Mouse (Mus musculus) brown adipose tissue, adult 24 weeks (tissue): Measurements from ENCODE around the gene Scd2. TPM values are rescaled to one million over a fixed set of nuclear protein-coding genes. Genes with fewer than 3 reads are reported as not detected.
"Not testable (repeated sequence)": the region's sequence is repeated elsewhere in the genome, so short reads cannot be mapped to it uniquely, and the experiment has no call there.

Source experiments
- H3K27ac ChIP-seq: fragments of 200-500 bp; replicated peaks from 2 replicates; pipeline ENCODE4 v1.5.1; 2012; ENCODE audit warnings: low read depth, mild to moderate bottlenecking, low read length
- H3K4me1 ChIP-seq: fragments of 200-500 bp; 2 replicates; pipeline ENCODE4 v1.6.1; 2012; ENCODE audit warnings: low read length, mixed read lengths; ENCODE audit not compliant: control insufficient read depth, insufficient read depth, insufficient read length
- H3K4me3 ChIP-seq: fragments of 200-500 bp; 2 replicates; pipeline ENCODE4 v1.5.1; 2012; ENCODE audit warnings: low read depth, mild to moderate bottlenecking, low read length, moderate library complexity; ENCODE audit not compliant: insufficient read depth
- polyA plus RNA-seq: library from polyadenylated mRNA; stranded (reverse); fragments of >200 nt; gene quantifications from 2 replicates; pipeline ENCODE4 v1.2.4, GENCODE M21; 2012; ENCODE audit not compliant: missing spikeins, insufficient read depth, insufficient read length

Gene Scd2
- polyA plus RNA-seq, 1 experiment, result 247 TPM

GRCm38 (mm10) chr19:44309351-44310154 lies 16.1 kb downstream of the Scd2 start:
- H3K27ac ChIP-seq, result no peak overlapping the region
- no peak overlapping the region for H3K4me3 ChIP-seq
- H3K4me1 ChIP-seq, result no peaks in the 10 kb centered on the region

- not testable (repeated sequence) for H3K27ac ChIP-seq, H3K4me3 ChIP-seq, H3K4me1 ChIP-seq
These were observed 16.7 kb downstream of the Scd2 start for GRCm38 (mm10) chr19:44310155-44310575.

GRCm38 (mm10) chr19:44310814-44311213 lies 17.3 kb downstream of the Scd2 start:
- H3K4me1 ChIP-seq, result no peaks in the 10 kb centered on the region
- H3K27ac ChIP-seq, result no peak overlapping the region

GRCm38 (mm10) chr19:44311306-44312006 lies 18.0 kb downstream of the Scd2 start:
- Histone ChIP-seq H3K4me3 (no peak overlapping the region), H3K27ac (peak overlapping the region; percentile 5; the same call in 1 of the 2 replicates), H3K4me1 (no peaks in the 10 kb centered on the region)

More at GRCm38 (mm10) chr19:44310814-44311213, 17.3 kb downstream of the Scd2 start:
- H3K4me3 ChIP-seq, result no peak overlapping the region

- Histone ChIP-seq H3K27ac (peak overlapping the region; percentile 5; the same call in 1 of the 2 replicates), H3K4me1 (no peaks in the 10 kb centered on the region), H3K4me3 (no peak overlapping the region)
These were observed 18.5 kb downstream of the Scd2 start for GRCm38 (mm10) chr19:44312007-44312360.

GRCm38 (mm10) chr19:44313066-44313465 lies 19.6 kb downstream of the Scd2 start:
- H3K4me3 ChIP-seq, result no peak overlapping the region
- H3K27ac ChIP-seq, result no peak overlapping the region
- H3K4me1 ChIP-seq, result no peaks in the 10 kb centered on the region

GRCm38 (mm10) chr19:44314327-44314759 lies 20.9 kb downstream of the Scd2 start:
- Histone ChIP-seq H3K4me1 (no peaks in the 10 kb centered on the region), H3K4me3 (peak overlapping the region; percentile 47), H3K27ac (peak overlapping the region; percentile 28)

GRCm38 (mm10) chr19:44314871-44315414 lies 21.5 kb downstream of the Scd2 start:
- peak overlapping the region; percentile 71 for H3K27ac ChIP-seq
- H3K4me3 ChIP-seq, result peak overlapping the region; percentile 65
- no peaks in the 10 kb centered on the region for H3K4me1 ChIP-seq

GRCm38 (mm10) chr19:44316752-44317315 lies 23.4 kb downstream of the Scd2 start:
- Histone ChIP-seq H3K4me1 (no peaks in the 10 kb centered on the region), H3K4me3 (no peak overlapping the region), H3K27ac (no peak overlapping the region)

- H3K27ac ChIP-seq, result no peak overlapping the region
- H3K4me3 ChIP-seq, result no peak overlapping the region
- H3K4me1 ChIP-seq, result no peaks in the 10 kb centered on the region
These were observed 23.9 kb downstream of the Scd2 start for GRCm38 (mm10) chr19:44317391-44317790.

- Histone ChIP-seq H3K27ac (no peak overlapping the region), H3K4me1 (no peaks in the 10 kb centered on the region), H3K4me3 (no peak overlapping the region)
These were observed 25.1 kb downstream of the Scd2 start for GRCm38 (mm10) chr19:44318545-44318944.

GRCm38 (mm10) chr19:44320316-44320715 lies 26.8 kb downstream of the Scd2 start:
- no peak overlapping the region for H3K4me3 ChIP-seq
- H3K27ac ChIP-seq, result no peak overlapping the region
- no peaks in the 10 kb centered on the region for H3K4me1 ChIP-seq

GRCm38 (mm10) chr19:44321201-44321600 lies 27.7 kb downstream of the Scd2 start:
- Histone ChIP-seq H3K4me3 (no peak overlapping the region), H3K27ac (no peak overlapping the region), H3K4me1 (no peaks in the 10 kb centered on the region)

GRCm38 (mm10) chr19:44321631-44322030 lies 28.2 kb downstream of the Scd2 start:
- no peak overlapping the region for H3K27ac ChIP-seq

GRCm38 (mm10) chr19:44329566-44329965 lies 36.1 kb downstream of the Scd2 start:
- no peak overlapping the region for H3K27ac ChIP-seq
- no peak overlapping the region for H3K4me3 ChIP-seq
- no peaks in the 10 kb centered on the region for H3K4me1 ChIP-seq

More at GRCm38 (mm10) chr19:44321631-44322030, 28.2 kb downstream of the Scd2 start:
- H3K4me1 ChIP-seq, result no peaks in the 10 kb centered on the region
- no peak overlapping the region for H3K4me3 ChIP-seq
